Mouse (Mus musculus): ENCODE results near the gene Kat2b. TPM values are rescaled to one million over a fixed set of nuclear protein-coding genes. Genes with fewer than 3 reads are reported as not detected.
"Not testable (repeated sequence)": the region's sequence is repeated elsewhere in the genome, so short reads cannot be mapped to it uniquely, and the experiment has no call there.

Gene Kat2b
- total and polyA plus RNA-seq, 2 experiments = 15.6 to 57.4 TPM

DNA sequence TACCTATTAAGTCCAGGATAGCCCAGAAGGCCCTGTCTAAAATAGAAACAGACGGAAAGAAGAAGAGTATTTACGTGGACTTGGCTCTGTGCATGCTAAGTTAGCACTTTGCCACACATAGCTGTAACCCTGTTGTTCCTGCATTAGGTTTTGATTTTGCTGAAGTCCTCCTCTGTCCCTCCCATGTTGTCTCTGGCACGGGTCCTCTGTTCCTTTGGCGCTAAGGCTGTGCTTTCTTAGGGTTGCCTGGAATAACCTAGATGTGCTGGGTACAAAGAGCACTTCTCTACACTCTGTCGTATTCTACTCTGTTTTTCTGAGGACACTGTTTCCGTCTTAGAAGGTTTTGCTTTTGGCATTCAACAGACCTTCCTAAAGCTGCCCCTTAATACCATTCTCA is 88.4 kb downstream of the Kat2b start:
- Histone ChIP-seq H3K4me1 (ENCODE audit: control insufficient read depth, insufficient read depth, low read length) (peaks cover 28% of the 10 kb centered on the region), H3K27me3 (ENCODE audit: control insufficient read depth, insufficient read depth, low read length) (no peaks in the 10 kb centered on the region), H3K36me3 (ENCODE audit: control insufficient read depth, insufficient read depth, low read length) (peaks cover 50% of the 10 kb centered on the region), H3K9ac (ENCODE audit: low read depth, low read length) (no peak overlapping the region; the same call in 1 of the 2 replicates), H3K4me3 (ENCODE audit: insufficient read depth, low read depth, low read length) (no peak overlapping the region), H3K79me2 (ENCODE audit: control insufficient read depth, insufficient read depth, low read length) (no peaks in the 10 kb centered on the region), H3K27ac (replicated peaks; ENCODE audit: insufficient read depth, low read depth, low read length) (peak overlapping the region; percentile 95)
- TF ChIP-seq CTCF (IDR thresholded peaks at IDR 0.05; ENCODE audit: low read depth, low read length) = no peak
- TF ChIP-seq POLR2A (IDR thresholded peaks at IDR 0.05; ENCODE audit: extremely low read depth, insufficient read depth, low read length) = no peak
- peak; percentile 98 for DNase-seq (ENCODE audit: extremely low read depth, low read depth, low spot score)
- WGBS = 21% methylated on average over 6 of the region's 6 CpGs

DNA sequence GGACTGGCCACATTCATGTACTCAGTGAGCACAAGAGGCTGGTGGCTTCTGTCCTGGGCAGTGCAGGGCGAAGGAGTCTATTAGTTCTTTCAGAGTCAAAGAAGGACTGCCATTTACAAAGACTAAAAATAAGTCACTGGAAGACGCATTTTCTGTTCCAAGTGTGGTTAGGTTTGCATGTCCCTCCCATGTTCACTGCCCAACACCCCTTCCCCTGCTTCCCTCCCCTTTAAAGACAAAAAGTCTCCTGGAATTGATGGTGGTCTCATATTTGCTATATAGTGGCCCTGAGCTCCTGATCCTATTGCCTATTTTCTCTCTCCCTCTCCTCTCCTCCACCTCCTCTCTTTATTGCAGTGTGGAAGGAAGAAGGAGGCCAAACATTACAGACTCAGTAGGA is 89.3 kb downstream of the Kat2b start:
- Histone ChIP-seq H3K4me3 (ENCODE audit: insufficient read depth, low read depth, low read length) (no peak overlapping the region), H3K27me3 (ENCODE audit: control insufficient read depth, insufficient read depth, low read length) (no peaks in the 10 kb centered on the region), H3K36me3 (ENCODE audit: control insufficient read depth, insufficient read depth, low read length) (peaks cover 57% of the 10 kb centered on the region), H3K27ac (replicated peaks; ENCODE audit: insufficient read depth, low read depth, low read length) (peak overlapping the region; percentile 58), H3K9ac (ENCODE audit: low read depth, low read length) (no peak overlapping the region), H3K79me2 (ENCODE audit: control insufficient read depth, insufficient read depth, low read length) (no peaks in the 10 kb centered on the region), H3K4me1 (ENCODE audit: control insufficient read depth, insufficient read depth, low read length) (peaks cover 23% of the 10 kb centered on the region)
- DNase-seq (ENCODE audit: extremely low read depth, low read depth, low spot score) = no peak
- TF ChIP-seq CTCF (IDR thresholded peaks at IDR 0.05; ENCODE audit: low read depth, low read length) = no peak
- 87% methylated on average over 2 of the region's 2 CpGs for WGBS

GRCm38 (mm10) chr17:53656369-53656860 is 89.8 kb downstream of the Kat2b start:
- no peak overlapping the region for H3K9ac ChIP-seq (ENCODE audit: low read depth, low read length)
- WGBS = 71% methylated on average over 6 of the region's 6 CpGs
- TF ChIP-seq POLR2A (IDR thresholded peaks at IDR 0.05; ENCODE audit: extremely low read depth, insufficient read depth, low read length) = no peak
- TF ChIP-seq CTCF (IDR thresholded peaks at IDR 0.05; ENCODE audit: low read depth, low read length) = no peak
- H3K4me3 ChIP-seq (ENCODE audit: insufficient read depth, low read depth, low read length) = no peak overlapping the region
- peaks cover 60% of the 10 kb centered on the region for H3K36me3 ChIP-seq (ENCODE audit: control insufficient read depth, insufficient read depth, low read length)
- H3K27me3 ChIP-seq (ENCODE audit: control insufficient read depth, insufficient read depth, low read length) = no peaks in the 10 kb centered on the region
- H3K4me1 ChIP-seq (ENCODE audit: control insufficient read depth, insufficient read depth, low read length) = peaks cover 20% of the 10 kb centered on the region
- no peaks in the 10 kb centered on the region for H3K79me2 ChIP-seq (ENCODE audit: control insufficient read depth, insufficient read depth, low read length)
- peak; percentile 40 for DNase-seq (ENCODE audit: extremely low read depth, low read depth, low spot score)
- H3K27ac ChIP-seq (replicated peaks; ENCODE audit: insufficient read depth, low read depth, low read length) = peak overlapping the region; percentile 58

DNA sequence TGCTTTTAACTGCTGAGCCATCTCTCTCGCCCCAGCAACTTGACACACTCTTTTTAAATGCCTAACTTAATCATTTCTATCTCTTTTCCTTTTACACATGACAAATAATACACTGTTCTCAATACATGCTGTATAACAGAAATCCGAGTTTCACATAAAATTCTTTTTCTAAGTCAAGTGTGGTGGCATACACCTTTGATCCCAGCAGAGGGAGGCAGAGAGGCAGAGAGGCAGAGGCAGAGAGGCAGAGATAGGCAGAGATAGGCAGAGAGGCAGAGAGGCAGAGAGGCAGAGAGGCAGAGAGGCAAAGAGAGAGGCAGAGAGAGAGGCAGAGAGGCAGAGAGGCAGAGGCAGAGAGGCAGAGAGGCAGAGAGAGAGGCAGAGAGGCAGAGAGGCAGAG is 90.7 kb downstream of the Kat2b start:
- DNase-seq (ENCODE audit: extremely low read depth, low read depth, low spot score) = peak; percentile 38
- not testable (repeated sequence) for H3K27me3 ChIP-seq (ENCODE audit: control insufficient read depth, insufficient read depth, low read length); H3K9ac ChIP-seq (ENCODE audit: low read depth, low read length); H3K27ac ChIP-seq (replicated peaks; ENCODE audit: insufficient read depth, low read depth, low read length); H3K79me2 ChIP-seq (ENCODE audit: control insufficient read depth, insufficient read depth, low read length); H3K4me3 ChIP-seq (ENCODE audit: insufficient read depth, low read depth, low read length)
- peaks cover 64% of the 10 kb centered on the region for H3K36me3 ChIP-seq (ENCODE audit: control insufficient read depth, insufficient read depth, low read length)
- WGBS = 64% methylated on average over 2 of the region's 2 CpGs
- peaks cover 15% of the 10 kb centered on the region for H3K4me1 ChIP-seq (ENCODE audit: control insufficient read depth, insufficient read depth, low read length)
- TF ChIP-seq CTCF (IDR thresholded peaks at IDR 0.05; ENCODE audit: low read depth, low read length) = peak; percentile 71

DNA sequence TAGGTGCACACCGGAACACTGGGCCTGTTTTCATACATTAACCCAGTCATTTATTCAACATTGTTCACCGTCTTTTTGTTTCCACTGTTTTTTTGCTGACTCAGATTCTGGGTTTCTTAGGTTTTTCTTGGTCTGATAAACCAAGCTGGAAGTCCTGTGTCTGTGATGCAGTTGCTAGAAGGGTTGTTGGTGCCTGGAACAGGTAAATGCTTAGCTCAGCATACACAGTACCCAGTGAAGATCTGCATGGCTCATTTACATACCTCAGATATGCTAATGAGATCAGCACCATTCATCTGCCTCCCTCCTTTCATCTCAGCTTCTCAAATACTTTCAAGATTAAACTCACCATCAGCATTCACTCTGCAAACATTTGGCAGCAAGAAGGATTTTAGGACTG is 92.0 kb downstream of the Kat2b start:
- Histone ChIP-seq H3K36me3 (ENCODE audit: control insufficient read depth, insufficient read depth, low read length) (peaks cover 64% of the 10 kb centered on the region), H3K27ac (replicated peaks; ENCODE audit: insufficient read depth, low read depth, low read length) (no peak overlapping the region), H3K79me2 (ENCODE audit: control insufficient read depth, insufficient read depth, low read length) (no peaks in the 10 kb centered on the region), H3K27me3 (ENCODE audit: control insufficient read depth, insufficient read depth, low read length) (no peaks in the 10 kb centered on the region), H3K4me3 (ENCODE audit: insufficient read depth, low read depth, low read length) (no peak overlapping the region), H3K4me1 (ENCODE audit: control insufficient read depth, insufficient read depth, low read length) (peaks cover 15% of the 10 kb centered on the region), H3K9ac (ENCODE audit: low read depth, low read length) (no peak overlapping the region)
- 96% methylated on average over 2 of the region's 2 CpGs for WGBS
- no peak for TF ChIP-seq CTCF (IDR thresholded peaks at IDR 0.05; ENCODE audit: low read depth, low read length)
- no peak for TF ChIP-seq POLR2A (IDR thresholded peaks at IDR 0.05; ENCODE audit: extremely low read depth, insufficient read depth, low read length)
- no peak for DNase-seq (ENCODE audit: extremely low read depth, low read depth, low spot score)

- peaks cover 61% of the 10 kb centered on the region for H3K36me3 ChIP-seq (ENCODE audit: control insufficient read depth, insufficient read depth, low read length)
- H3K4me3 ChIP-seq (ENCODE audit: insufficient read depth, low read depth, low read length) = no peak overlapping the region
- H3K9ac ChIP-seq (ENCODE audit: low read depth, low read length) = no peak overlapping the region
- TF ChIP-seq CTCF (IDR thresholded peaks at IDR 0.05; ENCODE audit: low read depth, low read length) = no peak
- TF ChIP-seq POLR2A (IDR thresholded peaks at IDR 0.05; ENCODE audit: extremely low read depth, insufficient read depth, low read length) = no peak
- no peaks in the 10 kb centered on the region for H3K79me2 ChIP-seq (ENCODE audit: control insufficient read depth, insufficient read depth, low read length)
- H3K4me1 ChIP-seq (ENCODE audit: control insufficient read depth, insufficient read depth, low read length) = peaks cover 11% of the 10 kb centered on the region
- 93% methylated on average over 8 of the region's 8 CpGs for WGBS
- DNase-seq (ENCODE audit: extremely low read depth, low read depth, low spot score) = no peak
- H3K27me3 ChIP-seq (ENCODE audit: control insufficient read depth, insufficient read depth, low read length) = no peaks in the 10 kb centered on the region
- H3K27ac ChIP-seq (replicated peaks; ENCODE audit: insufficient read depth, low read depth, low read length) = no peak overlapping the region
Measured at GRCm38 (mm10) chr17:53659230-53659629, 92.6 kb downstream of the Kat2b start.
